Mouse (Mus musculus) ES-E14 (cell line): ENCODE data around the gene Lipc. TPM values are rescaled to one million over a fixed set of nuclear protein-coding genes. Genes with fewer than 3 reads are reported as not detected.
A peak's percentile ranks its signal among the peaks of the same experiment; 100 is the strongest.

ENCODE experiments used
- DNase-seq: peaks from one replicate; pipeline ENCODE4 v3.0.0-alpha.2; 2013; ENCODE audit warnings: low read depth, low spot score
- H3K27ac ChIP-seq: 2 replicates; pipeline ENCODE4 v1.5.1; 2012; ENCODE audit warnings: low read depth, mild to moderate bottlenecking, low read length, moderate library complexity, mixed read lengths; ENCODE audit not compliant: poor library complexity, insufficient read depth, severe bottlenecking
- H3K36me3 ChIP-seq: 2 replicates; pipeline ENCODE4 v1.6.1; 2012; ENCODE audit warnings: mild to moderate bottlenecking, low read length, moderate library complexity, mixed read lengths; ENCODE audit not compliant: control insufficient read depth, poor library complexity, insufficient read depth, severe bottlenecking
- H3K4me1 ChIP-seq, 2 experiments: fragments of 150-350 bp in 1 of 2; sonication (generic) in 1 of 2; 2 replicates each; pipeline ENCODE4 v1.6.1; 2012; ENCODE audit warnings: low read length in 2 of 2, mild to moderate bottlenecking in 1 of 2, mixed read lengths in 1 of 2; ENCODE audit not compliant: control insufficient read depth in 2 of 2, insufficient read depth in 2 of 2, poor library complexity in 1 of 2
- H3K4me3 ChIP-seq, 2 experiments: fragments of 150-350 bp in 1 of 2; sonication (generic) in 1 of 2; 2 replicates each; pipeline ENCODE4 v1.5.1; 2012; ENCODE audit warnings: low read length in 2 of 2, low read depth in 1 of 2, mild to moderate bottlenecking in 1 of 2, mixed read lengths in 1 of 2; ENCODE audit not compliant: insufficient read depth in 1 of 2, poor library complexity in 1 of 2, severe bottlenecking in 1 of 2
- H3K9ac ChIP-seq: 2 replicates; pipeline ENCODE4 v1.6.1; 2012; ENCODE audit warnings: low read depth, mild to moderate bottlenecking, low read length, mixed read lengths; ENCODE audit not compliant: poor library complexity, insufficient read depth, severe bottlenecking
- H3K9me3 ChIP-seq: fragments of 150-350 bp; sonication (generic); 2 replicates; pipeline ENCODE4 v1.6.1; 2012; ENCODE audit warnings: low read depth, mild to moderate bottlenecking, low read length; ENCODE audit not compliant: control insufficient read depth, insufficient read depth
- CHD2 ChIP-seq: IDR thresholded peaks from 2 replicates; pipeline ENCODE4 v1.6.1; 2014; ENCODE audit warnings: mild to moderate bottlenecking, low read depth, low read length, inconsistent platforms
- HCFC1 ChIP-seq: IDR thresholded peaks from 2 replicates; pipeline ENCODE4 v1.6.1; 2012; ENCODE audit warnings: low read length, inconsistent platforms, borderline replicate concordance; ENCODE audit not compliant: insufficient read depth
- MAFK ChIP-seq: IDR thresholded peaks from 2 replicates; pipeline ENCODE4 v1.6.1; 2014; ENCODE audit warnings: mild to moderate bottlenecking, low read depth, low read length, inconsistent platforms; ENCODE audit not compliant: insufficient read depth
- ZC3H11A ChIP-seq: IDR thresholded peaks from 2 replicates; pipeline ENCODE4 v1.6.1; 2012; ENCODE audit warnings: low read depth, mild to moderate bottlenecking, inconsistent platforms, low read length, borderline replicate concordance
- ZNF384 ChIP-seq: IDR thresholded peaks from 2 replicates; pipeline ENCODE4 v1.6.1; 2012; ENCODE audit warnings: low read depth, low read length, inconsistent platforms
- in situ Hi-C, 2 experiments: fragments of 600-800 bp; cut with MboI; formaldehyde crosslinking; loops; one replicate each; pipeline ENCODE4 v1.15.1; 2025; ENCODE audit warnings: low sequenced_read_pairs in 2 of 2, inconsistent platforms in 1 of 2; ENCODE audit not compliant: unreplicated experiment in 2 of 2
- total RNA-seq: library from RNA; depleted of rRNA; stranded (reverse); fragments of 300-350 nt; gene quantifications from 2 replicates; pipeline ENCODE4 v1.2.3, GENCODE M21; 2012

Gene Lipc
- total RNA-seq, 1 experiment: 0.36 TPM

DNA sequence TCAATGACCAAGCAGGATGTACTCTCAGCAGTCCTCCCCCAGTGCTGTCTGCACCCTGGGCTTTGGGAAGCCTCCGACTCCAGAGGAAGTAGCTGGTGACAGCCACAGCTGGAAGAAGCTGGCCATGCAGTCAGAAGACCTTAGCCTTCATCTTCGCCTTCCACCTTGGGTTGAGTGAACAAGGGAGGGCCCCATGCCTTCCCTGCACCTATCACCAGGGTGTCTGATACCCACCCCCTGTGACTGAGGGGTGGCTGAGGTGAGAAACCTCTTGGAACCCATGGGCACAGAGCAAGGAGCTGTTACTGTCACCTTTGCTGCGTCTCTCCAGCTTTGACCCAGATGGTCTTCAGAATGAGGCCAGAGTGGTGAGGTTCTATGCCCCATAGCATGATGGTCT lies 150.3 kb downstream of the Lipc start:
- H3K4me3 ChIP-seq: no peak overlapping the region
- no peak overlapping the region for H3K9ac ChIP-seq
- no peaks in the 10 kb centered on the region for H3K36me3 ChIP-seq
- H3K27ac ChIP-seq: no peak overlapping the region
- in situ Hi-C loops: no loop called here
- no peaks in the 10 kb centered on the region for H3K9me3 ChIP-seq
- TF ChIP-seq ZNF384 (no peak), HCFC1 (no peak), ZC3H11A (no peak)
- no peak for DNase-seq
- no peaks in the 10 kb centered on the region; a peak in 1 of 4 replicates for H3K4me1 ChIP-seq

DNA sequence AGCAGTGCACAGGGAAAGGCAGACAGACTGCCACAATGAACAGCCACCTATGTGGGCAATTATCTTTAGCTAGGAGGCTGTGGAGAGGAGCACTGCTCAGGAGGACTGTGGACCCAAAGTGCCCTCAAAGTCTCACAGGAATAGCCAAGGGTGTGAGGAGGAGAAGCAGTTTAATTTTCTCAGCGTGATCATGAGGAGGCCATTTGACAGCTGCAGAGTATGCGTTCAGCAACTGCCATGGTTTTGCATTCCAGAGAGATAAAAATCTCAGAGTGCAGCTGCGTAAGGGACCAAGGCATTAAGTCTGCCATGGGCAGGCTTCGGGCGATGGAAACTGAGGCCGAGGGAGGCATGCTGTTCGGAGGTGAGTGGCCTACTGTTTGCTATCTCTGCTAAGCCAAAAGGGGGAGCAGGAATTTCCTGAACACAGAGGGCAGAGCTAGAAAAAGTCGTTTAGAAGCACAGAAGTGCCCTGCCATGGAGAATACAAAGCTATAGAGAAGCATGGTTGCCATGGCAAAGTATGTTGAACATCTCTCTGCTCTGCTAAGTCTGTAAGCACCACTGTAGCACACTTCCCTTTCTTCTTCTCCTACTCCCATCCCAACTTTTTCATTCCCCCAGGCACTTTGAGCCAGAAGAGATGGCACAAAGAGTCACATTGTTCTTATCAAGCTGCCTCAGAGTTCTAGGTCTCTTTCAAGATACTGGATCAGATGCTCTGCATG lies 151.3 kb downstream of the Lipc start:
- in situ Hi-C loops: no loop called here
- H3K4me1 ChIP-seq: no peaks in the 10 kb centered on the region; a peak in 1 of 4 replicates
- no peak for TF ChIP-seq ZC3H11A
- no peak for TF ChIP-seq MAFK
- TF ChIP-seq HCFC1: no peak
- no peak for TF ChIP-seq ZNF384
- no peak for TF ChIP-seq CHD2
- no peak overlapping the region for H3K27ac ChIP-seq
- no peaks in the 10 kb centered on the region for H3K36me3 ChIP-seq
- no peak overlapping the region for H3K9ac ChIP-seq
- H3K4me3 ChIP-seq: no peak overlapping the region
- no peaks in the 10 kb centered on the region for H3K9me3 ChIP-seq
- DNase-seq: no peak

DNA sequence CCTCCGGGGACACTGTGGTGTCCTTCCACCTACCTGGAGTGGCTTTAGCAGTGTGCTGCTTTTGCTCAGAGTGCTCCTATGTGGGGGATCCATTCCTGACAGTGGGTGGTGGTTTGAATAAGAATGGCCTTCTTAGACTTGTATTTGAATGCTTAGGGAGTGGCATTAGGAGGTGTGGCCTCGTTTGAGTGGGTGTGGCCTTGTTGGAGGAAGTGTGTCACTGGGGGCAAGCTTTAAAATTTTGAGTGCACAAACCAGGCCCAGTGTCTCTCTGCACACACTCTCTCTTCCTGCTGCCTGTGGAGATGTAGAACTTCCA lies 156.6 kb downstream of the Lipc start:
- Histone ChIP-seq H3K4me3 (0 out of 4 replicates have a peak overlapping the region, but pooled peaks of 1 of the 2 experiments have one; percentile 6), H3K36me3 (no peaks in the 10 kb centered on the region), H3K9me3 (no peaks in the 10 kb centered on the region), H3K9ac (no peak overlapping the region), H3K27ac (no peak overlapping the region), H3K4me1 (peaks cover 3 to 6% of the 10 kb centered on the region in 2 experiments; a peak in 3 of 4 replicates)
- in situ Hi-C loops: no loop called here
- DNase-seq: peak; percentile 86
- TF ChIP-seq CHD2: no peak
- no peak for TF ChIP-seq ZC3H11A
- TF ChIP-seq HCFC1: no peak
- no peak for TF ChIP-seq ZNF384
- TF ChIP-seq MAFK: no peak

DNA sequence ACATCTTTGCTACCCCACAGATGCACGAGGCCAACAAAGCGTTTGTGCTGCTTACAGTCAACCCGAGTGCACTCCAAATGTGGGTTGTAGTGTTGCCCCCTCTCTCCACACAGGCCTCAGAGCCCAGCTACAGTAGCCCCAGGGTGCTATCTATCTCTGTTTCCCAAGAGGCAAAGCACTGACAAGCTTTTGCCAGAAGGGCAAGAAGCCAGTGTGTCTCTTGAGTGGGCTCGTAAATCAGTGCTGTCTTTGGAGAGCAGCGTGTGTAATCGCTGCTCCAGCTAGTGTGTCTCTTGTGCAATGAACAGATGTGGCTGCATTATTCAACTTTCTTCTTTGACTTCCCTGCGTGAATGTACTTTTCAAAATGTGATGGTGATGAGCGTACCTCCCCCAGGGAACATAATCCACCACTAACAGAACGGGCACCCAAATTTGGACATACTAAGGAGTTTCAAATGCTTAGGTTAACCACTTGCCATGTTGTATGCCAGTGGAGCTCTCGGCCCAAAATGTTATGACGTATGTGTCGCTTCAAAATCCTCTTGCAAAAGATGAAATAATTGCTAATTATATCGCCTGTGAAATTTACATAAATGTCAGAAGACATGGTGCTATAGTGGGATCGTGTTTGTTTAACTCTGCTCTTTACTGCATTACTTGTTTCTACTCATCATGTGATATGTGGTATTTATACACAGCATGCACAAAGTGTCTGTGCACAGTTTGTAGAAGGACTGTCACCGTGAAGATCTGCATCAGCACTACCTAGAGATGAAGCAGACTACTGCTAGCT lies 157.2 kb downstream of the Lipc start:
- no peak for TF ChIP-seq ZC3H11A
- TF ChIP-seq ZNF384: no peak
- TF ChIP-seq MAFK: no peak
- TF ChIP-seq CHD2: no peak
- TF ChIP-seq HCFC1: no peak
- DNase-seq: no peak
- Histone ChIP-seq H3K4me1 (peaks cover 3 to 6% of the 10 kb centered on the region in 2 experiments; a peak in 3 of 4 replicates), H3K9ac (no peak overlapping the region), H3K9me3 (no peaks in the 10 kb centered on the region), H3K4me3 (0 out of 4 replicates have a peak overlapping the region, but pooled peaks of 1 of the 2 experiments have one; percentile 6), H3K27ac (no peak overlapping the region), H3K36me3 (no peaks in the 10 kb centered on the region)
- in situ Hi-C loops: no loop called here
